Mouse (Mus musculus) adrenal gland, postnatal 14 days (tissue): Measurements from ENCODE around the gene Rapsn. TPM values are rescaled to one million over a fixed set of nuclear protein-coding genes. Genes with fewer than 3 reads are reported as not detected.

Source experiments
- DNase-seq: peaks from one replicate; pipeline ENCODE4 v3.0.0; 2021; ENCODE audit warnings: mixed read lengths
- total RNA-seq: library from RNA; stranded (reverse); gene quantifications from 2 replicates; pipeline ENCODE4 v1.2.3, GENCODE M21; 2021

Gene Rapsn
- total RNA-seq, 1 experiment from 2014 or later, result 1.4 TPM

DNA sequence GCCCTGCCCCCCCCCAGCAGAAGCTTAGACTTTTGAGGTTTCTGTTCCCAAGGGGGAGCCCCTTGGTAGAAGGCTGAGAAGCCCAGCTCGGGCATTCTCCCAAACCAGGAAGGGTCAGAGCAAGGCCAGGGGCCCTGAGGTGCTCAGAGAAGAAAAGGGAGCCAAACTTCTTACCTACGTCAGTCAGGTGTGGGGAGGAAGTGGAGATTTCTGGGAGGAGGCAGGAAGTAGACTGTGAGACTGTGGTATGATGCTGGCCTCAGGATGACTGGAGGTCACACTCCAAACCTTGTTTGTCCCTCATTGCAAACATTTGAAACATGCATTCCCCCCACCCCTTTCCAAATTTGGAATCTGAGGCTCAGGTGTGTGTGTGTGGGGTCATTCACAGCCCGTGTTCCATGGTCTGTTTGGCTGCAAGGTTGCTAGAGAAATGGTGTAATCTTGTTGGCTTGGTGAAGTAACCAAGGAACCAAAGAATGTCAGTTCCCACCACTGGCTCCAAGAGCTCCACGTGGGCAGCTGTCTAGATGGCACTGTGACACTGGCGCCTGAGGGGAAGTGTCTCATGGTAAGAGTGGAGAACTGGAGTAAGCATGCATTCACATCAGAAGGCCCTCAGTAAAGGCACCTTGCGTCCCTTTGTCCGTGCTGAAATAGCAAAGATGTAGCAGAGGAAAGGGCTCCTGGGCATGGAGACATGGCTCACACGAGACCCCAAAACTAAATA lies 45.5 kb downstream of the Rapsn start:
- DNase-seq, result no peak

DNA sequence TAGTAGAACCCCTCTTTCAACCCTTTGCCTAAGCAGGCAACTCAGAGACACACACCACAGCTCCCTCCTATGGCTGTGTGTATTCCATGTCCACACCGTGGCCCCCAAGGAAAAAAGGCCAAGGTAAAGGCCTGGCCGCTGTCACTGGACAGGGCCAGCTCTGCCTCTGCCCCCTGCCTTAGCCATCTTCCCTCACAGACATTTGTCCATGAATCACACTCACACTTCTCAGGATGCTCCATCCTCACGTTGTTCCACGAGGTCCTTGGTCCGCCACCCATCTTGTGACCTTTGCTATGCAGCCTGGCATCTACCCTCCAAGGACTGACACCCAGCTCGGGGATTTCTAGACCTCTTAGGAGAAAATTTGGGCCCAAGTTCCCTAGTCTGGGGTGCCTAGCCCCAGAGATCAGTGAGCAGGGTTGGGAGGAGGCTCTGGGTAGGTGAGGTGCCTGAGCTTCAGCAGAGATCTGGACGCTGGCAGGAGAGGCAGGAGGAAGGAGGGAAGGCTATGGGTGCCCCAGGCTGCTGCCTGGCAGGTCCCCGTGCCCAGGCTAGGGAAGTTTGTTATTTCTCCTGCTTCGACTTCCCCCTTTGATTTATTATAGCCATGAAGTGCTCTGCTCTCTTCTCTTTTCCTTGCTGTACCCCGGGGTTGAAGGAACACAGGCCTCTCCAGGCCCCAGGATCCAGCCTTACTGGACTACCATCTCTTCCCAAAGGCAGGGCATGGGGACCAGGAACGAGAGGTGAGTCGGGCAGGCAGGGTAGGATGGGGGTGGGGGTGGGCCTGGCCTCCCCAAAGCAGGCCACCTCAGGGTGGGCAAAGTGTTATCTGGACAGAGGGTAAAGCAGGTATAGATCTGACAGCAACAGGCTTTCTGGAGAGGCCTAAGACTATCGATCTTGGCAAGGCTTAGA lies 46.6 kb downstream of the Rapsn start, which contains the start of gene Spi1:
TSS of gene Spi1 (plus strand) at position 616 of the 921 bp plus-strand sequence.
- DNase-seq, result no peak

DNA sequence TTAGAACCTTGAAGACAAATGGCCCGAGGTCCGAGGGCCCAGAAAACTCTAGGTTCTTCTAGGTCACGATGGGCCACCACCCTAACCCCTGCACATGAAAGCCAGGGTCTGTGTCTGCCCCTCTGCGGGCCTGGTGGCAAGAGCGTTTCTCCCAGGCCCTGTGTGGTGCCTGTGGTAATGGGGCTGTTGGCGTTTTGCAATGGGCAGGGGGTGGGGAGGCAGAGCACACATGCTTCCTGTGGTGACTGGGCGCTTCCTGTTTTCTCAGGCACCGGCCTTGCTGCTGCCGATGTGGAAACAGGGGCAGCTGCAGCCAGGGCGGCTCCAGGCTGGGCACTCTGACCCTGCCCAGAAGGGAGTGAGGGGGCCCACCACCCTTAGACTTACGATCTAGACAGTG lies 47.4 kb downstream of the Rapsn start:
- peak; percentile 79 for DNase-seq

DNA sequence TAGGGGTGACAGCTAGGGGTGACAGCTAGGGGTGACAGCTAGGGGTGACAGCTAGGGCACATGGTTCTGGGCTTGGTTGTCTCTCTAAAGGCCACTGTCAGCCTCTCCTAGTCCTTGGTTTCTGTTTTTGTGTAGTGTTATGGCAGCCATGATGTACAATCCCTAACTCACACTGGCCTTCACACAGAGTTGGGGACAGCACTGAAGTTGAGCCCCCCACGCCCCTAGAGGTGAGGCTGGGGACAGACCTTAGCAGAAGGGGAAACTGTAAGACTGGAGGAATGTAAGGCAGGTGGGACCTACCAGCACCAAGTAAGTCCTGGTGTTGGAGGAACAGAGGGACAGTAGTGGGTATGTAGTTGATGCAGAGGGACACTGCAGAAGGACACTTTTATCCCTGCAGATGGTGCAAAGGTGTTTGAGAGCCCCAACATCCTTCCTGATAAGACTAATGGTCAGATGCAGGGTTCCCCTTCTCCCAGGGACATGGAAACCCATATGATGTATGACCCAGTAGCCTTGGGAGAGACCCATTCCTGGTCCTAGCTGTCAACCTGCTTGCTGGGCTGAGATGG lies 48.0 kb downstream of the Rapsn start:
- DNase-seq, result no peak

DNA sequence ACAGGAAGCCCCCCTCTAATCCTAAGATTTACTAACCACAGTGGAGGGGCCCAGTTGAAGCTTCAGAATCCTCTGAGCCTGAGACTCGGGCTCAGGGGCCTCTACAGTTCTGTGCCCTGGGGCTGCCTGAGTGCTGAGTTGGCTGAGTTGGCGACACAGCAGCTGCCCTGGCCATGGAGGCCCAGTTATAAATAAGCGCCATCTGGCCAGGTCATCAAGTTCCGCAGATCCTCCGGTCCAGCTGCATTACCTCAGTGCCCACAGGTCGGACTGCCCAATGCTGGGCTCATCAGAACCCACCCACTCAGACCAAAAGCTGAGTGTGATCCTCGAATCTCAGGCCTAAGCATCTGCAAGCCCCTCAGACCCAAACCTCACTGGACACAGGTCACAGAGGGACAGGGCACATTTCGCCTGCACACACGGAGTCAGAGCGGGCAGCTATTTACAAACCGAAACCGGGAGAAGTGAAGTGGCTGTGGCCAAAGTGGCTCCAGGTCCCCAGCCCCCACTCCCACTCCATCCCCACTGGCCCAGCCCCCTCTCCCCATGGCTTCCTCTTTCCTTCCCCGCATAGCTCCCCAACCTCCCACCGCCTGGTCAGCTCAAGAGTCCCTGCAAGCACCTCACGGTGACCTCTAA lies 48.9 kb downstream of the Rapsn start:
- no peak for DNase-seq

DNA sequence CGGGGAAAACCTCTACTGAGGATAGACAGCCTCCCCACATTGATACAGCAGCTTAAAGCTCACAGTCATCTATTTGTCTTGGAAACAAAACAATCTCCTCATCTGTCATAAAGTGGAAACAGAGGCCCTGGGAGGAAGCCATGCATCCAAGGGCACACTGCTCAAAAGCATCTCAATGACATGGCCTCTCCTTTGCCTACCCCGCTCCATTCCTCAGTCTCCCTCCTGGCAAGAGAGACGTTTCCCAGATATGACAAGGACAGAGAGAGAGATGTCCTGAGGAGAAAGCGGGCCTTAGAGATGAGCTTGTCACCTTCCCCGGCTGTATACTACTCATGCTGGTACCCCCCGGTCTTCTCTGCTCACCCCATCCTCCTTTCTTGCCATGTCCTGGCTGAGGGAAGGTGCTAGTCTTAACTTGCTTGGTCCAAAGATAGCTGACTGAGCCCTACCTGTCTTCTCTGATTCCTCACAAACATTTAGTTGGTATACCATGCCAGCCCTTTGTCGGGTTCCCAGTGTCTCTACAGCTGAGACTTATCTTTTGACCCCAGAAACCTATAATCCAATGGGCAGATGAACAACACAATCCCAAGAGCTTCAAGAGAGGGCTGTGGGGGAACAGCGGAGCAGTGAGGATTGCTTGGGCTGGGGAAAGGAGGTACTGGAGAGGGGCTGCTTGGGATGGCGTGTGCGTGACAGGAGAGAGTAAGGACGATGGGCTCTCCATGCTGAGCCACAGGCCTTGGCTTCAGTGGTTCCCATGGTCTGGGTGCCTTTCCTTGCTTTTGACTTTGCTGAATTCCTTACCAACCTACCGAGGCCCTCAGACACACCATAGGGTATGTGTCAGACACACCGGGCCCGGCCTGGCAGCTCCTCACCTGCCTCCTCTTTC lies 50.3 kb downstream of the Rapsn start:
- DNase-seq, result no peak

DNA sequence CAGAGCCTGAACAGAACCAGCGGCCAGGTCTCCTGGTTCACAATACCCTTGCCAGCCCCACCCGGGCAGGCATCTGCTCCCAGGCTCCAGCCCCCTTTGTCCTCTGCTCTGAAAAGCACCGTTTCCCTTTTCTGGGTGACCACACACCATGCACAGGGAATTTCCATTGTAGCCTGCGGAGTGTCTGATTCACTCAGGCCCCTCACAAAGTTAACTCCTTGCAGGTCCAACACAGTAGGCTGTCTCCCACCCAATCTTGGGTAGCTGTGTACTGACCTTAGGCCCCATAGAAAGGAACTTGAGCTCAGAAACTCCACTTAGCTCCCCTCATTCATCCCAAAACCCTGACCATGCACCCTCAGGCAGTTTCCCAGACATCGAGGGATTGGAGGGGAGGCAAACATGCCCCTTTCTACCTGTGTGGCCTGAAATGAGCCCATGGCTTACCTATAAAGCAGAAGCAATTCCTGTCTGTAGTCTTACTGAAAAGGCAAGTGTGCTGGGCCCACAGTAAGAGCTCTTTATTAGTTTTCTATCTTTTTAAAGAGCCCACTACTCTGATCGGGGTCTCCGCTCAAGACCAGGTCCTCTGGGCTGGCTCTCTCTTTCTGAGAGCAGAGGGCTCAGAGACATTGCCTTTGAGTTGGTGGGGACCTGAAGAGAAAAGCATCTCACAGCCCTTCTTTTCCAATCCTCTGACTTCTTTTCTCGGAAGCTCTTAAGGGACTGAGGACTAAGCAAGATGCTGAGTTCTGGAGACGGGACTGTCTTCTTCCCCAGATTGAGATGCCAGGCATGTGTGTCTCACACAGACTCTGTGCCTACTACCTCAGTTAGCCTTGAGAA lies 51.2 kb downstream of the Rapsn start:
- DNase-seq, result no peak

DNA sequence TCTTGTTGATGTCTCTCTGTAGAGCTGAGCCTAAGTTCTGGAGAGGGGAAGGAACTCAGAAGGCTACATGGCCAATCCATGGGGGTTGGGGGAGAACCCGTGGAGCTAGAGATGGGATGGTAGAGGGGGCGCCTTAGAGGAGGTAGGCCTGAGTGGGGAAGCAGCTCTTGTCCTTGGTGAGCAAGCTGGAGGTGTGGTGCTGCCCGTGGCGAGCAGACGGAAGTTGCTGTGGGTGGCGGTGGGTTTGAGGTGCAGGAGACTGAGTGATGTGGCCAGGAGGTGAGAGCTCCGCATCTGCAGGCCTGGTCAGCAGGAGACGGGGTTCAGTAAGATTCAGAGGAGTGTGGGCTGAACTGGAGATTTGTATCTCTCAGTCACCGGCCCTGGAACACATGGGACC lies 52.0 kb downstream of the Rapsn start:
- no peak for DNase-seq

DNA sequence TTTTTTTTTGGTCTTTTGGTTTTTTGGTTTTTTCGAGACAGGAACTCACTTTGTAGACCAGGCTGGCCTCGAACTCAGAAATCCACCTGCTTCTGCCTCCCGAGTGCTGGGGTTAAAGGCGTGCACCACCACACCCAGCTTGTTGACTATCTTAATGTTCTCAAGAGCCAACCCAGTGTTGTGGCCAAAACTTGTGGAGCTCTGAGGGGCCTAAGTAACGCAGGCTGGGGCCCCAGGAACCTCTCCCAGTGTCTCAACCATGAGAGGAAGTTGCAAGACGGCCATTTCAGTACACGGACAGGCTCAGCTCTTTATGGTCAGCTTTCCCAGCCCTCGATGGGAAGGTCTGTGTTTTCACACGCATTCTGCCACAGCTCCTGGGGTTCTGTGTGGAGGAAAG lies 53.6 kb downstream of the Rapsn start:
- no peak for DNase-seq

DNA sequence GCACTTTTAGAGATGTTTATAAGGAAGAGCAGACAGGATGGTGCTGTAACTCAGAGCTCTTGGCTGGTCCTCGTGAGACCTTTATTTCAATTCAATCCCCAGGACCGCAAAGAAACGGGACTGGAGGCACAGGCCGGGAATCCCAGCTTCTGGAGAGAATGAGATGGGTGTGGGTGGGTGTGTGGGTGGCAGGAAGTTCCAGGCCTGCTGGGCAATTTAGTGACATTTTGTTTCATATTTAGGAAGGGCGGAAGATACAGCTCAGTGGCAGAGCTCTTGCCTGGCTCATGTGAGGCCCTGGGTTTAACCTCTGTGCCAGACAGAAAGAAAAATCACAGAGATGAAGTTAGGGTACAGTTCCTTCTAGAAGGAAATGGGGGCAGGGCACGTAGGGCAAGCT lies 54.8 kb downstream of the Rapsn start:
- no peak for DNase-seq

DNA sequence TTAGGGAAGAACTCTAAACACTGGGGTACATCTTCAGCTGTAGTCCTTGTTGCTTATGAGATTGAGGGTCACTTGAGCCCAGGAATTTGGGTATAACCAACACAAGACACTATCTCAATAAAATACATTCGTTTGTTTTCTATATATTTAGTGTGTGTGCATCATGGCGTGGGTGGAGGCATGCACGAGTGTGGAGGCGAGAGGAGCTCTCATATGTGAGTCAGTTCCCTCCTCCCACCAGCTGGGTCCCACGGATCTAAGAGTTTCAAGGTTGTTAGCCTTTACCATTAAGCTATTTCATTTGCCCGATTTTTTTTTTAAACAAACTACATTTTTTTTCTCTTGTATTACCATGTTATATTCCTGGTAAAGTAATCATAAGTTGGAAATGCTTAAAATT lies 55.4 kb downstream of the Rapsn start:
- no peak for DNase-seq

Other genes starting within 250 kb of the Rapsn start
- 416 and 423 TPM in 2 replicates for gene Mtch2, start 188.5 kb upstream of the Rapsn start, total RNA-seq
- gene C1qtnf4, start 149.8 kb upstream of the Rapsn start, total RNA-seq, result 2.3 and 2.8 TPM in 2 replicates
- 26.5 and 29.4 TPM in 2 replicates for gene Kbtbd4, start 130.9 kb upstream of the Rapsn start, total RNA-seq
- gene Ndufs3, start 130.8 kb upstream of the Rapsn start, total RNA-seq, result 551 and 591 TPM in 2 replicates
- gene Celf1, start 95.2 kb upstream of the Rapsn start, total RNA-seq, result 89.9 and 97.9 TPM in 2 replicates
- 179 and 190 TPM in 2 replicates for gene Psmc3, start 18.4 kb downstream of the Rapsn start, total RNA-seq
- gene Slc39a13, start 34.8 kb downstream of the Rapsn start, total RNA-seq, result 24.1 and 27.3 TPM in 2 replicates
- 2.9 and 5.4 TPM in 2 replicates for gene Spi1, start 46.8 kb downstream of the Rapsn start, total RNA-seq
- 0.15 TPM in 1 of 2 replicates, not detected in the other for gene Mybpc3, start 82.5 kb downstream of the Rapsn start, total RNA-seq
- 18.8 and 26.1 TPM in 2 replicates for gene Madd, start 148.2 kb downstream of the Rapsn start, total RNA-seq
- 41.7 and 45.0 TPM in 2 replicates for gene Nr1h3, start 167.2 kb downstream of the Rapsn start, total RNA-seq
- gene Acp2, start 167.3 kb downstream of the Rapsn start, total RNA-seq, result 34.4 and 39.4 TPM in 2 replicates
- gene Ddb2, start 201.4 kb downstream of the Rapsn start, total RNA-seq, result 10.0 and 12.1 TPM in 2 replicates
- 55.2 and 61.7 TPM in 2 replicates for gene Pacsin3, start 220.3 kb downstream of the Rapsn start, total RNA-seq
- 82.6 and 83.6 TPM in 2 replicates for gene Arfgap2, start 229.4 kb downstream of the Rapsn start, total RNA-seq